Mouse (Mus musculus): ENCODE measurements around the gene Ccdc6.

DNA sequence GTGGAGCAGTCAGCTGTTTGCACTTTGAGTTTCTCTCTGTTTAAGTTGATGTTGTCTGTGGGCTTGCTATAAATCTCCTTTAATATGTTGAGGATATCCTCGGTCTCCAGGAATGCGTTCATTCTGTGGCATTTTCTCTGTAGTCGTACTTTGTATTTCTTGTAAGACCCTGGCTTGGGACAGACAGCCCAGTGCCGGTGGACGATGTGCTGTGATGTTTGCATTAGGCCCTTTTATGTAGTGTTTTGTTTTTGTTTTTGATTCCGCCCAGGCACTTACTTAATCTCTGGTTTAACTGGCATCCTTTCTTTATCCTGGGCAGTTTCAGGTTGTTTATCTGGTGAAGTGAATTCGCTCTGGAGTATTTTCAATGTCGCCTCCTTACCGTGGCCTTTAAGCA, 22.5 kb downstream of the Ccdc6 start:
- TF ChIP-seq CTCF (IDR thresholded peaks at IDR 0.05) (no peak), EP300 (IDR thresholded peaks at IDR 0.05) (no peak)

Measured in lung, postnatal 0 days (tissue).